In genomic region chr11:114668301-114668710, GRCm38 (mm10) we compare ENCODE assay signal across 1 mouse cellular context.
A peak's percentile ranks its signal among the peaks of the same experiment; 100 is the strongest.
TF ChIP-seq lines count a peak whose summit lies in the region.

Gene Rpl38 (plus strand): TSS chr11:114668524.

TF ChIP-seq in MEL, 35 proteins besides CTCF, POLR2A, EP300 and RAD21 (continued from another document):
- peak; percentile 70; the same call in 1 of the 2 replicates for TF ChIP-seq ETS1 (IDR thresholded peaks at IDR 0.05; ENCODE audit: low read depth, low read length)
- 0 out of 2 replicates have a peak, but pooled peaks have one; percentile 14 for TF ChIP-seq GATA1 (IDR thresholded peaks at IDR 0.05; ENCODE audit: low read depth, low read length)
- TF ChIP-seq CHD2 (IDR thresholded peaks at IDR 0.05; ENCODE audit: low read length), result no peak
- TF ChIP-seq MEF2A (IDR thresholded peaks at IDR 0.05; ENCODE audit: extremely low read depth, insufficient replicate concordance, low read depth, low read length, poor library complexity, severe bottlenecking), result 0 out of 2 replicates have a peak, but pooled peaks have one; percentile 42
- peak; percentile 93 for TF ChIP-seq ZMIZ1 (IDR thresholded peaks at IDR 0.05; ENCODE audit: low read depth, low read length)
- no peak for TF ChIP-seq TAL1 (IDR thresholded peaks at IDR 0.05; ENCODE audit: low read length)
- peak; percentile 92 for TF ChIP-seq NELFE (IDR thresholded peaks at IDR 0.05; ENCODE audit: low read depth, low read length)
- TF ChIP-seq HCFC1 (IDR thresholded peaks at IDR 0.05; ENCODE audit: low read depth, low read length), result peak; percentile 96
- TF ChIP-seq MAX (IDR thresholded peaks at IDR 0.05; ENCODE audit: low read length), result peak; percentile 62; the same call in 1 of the 2 replicates
- no peak for TF ChIP-seq POLR2AphosphoS5 (IDR thresholded peaks at IDR 0.05; ENCODE audit: borderline replicate concordance, low read depth, low read length)
- no peak for TF ChIP-seq NRF1 (IDR thresholded peaks at IDR 0.05; ENCODE audit: insufficient read depth, low read depth, low read length, poor library complexity, severe bottlenecking)
- peak; percentile 55 for TF ChIP-seq MXI1 (IDR thresholded peaks at IDR 0.05; ENCODE audit: low read depth, low read length)
- no peak for TF ChIP-seq CHD1 (IDR thresholded peaks at IDR 0.05; ENCODE audit: low read depth, low read length)
- TF ChIP-seq TCF12 (IDR thresholded peaks at IDR 0.05; ENCODE audit: low read depth, low read length), result peak; percentile 86
- peak; percentile 88 for TF ChIP-seq KAT2A (conservative IDR thresholded peaks at IDR 0.05; ENCODE audit: low read depth, low read length)
- TF ChIP-seq BHLHE40 (IDR thresholded peaks at IDR 0.05; ENCODE audit: borderline replicate concordance, low read depth, low read length), result no peak
